Mouse (Mus musculus) intestine, postnatal 0 days (tissue): ENCODE data around the gene Cox19. TPM values are rescaled to one million over a fixed set of nuclear protein-coding genes. Genes with fewer than 3 reads are reported as not detected.
A peak's percentile ranks its signal among the peaks of the same experiment; 100 is the strongest.

Experiments
- ATAC-seq: fragments of 200-750 bp; cut with Nextera tagmentation; 2 replicates; pipeline ENCODE4 v1.8.0; 2017; ENCODE audit warnings: mild to moderate bottlenecking, moderate TSS enrichment, moderate library complexity
- H3K27ac ChIP-seq: fragments of 300-500 bp; sonication (generic); 2 replicates; pipeline ENCODE4 v1.5.1; 2014; ENCODE audit warnings: mild to moderate bottlenecking, low read depth, low read length, moderate library complexity
- H3K27me3 ChIP-seq: fragments of 300-500 bp; sonication (generic); replicated peaks from 2 replicates; pipeline ENCODE4 v1.6.1; 2014; ENCODE audit warnings: low read length, mixed read lengths; ENCODE audit not compliant: control insufficient read depth, insufficient read depth
- H3K36me3 ChIP-seq: fragments of 300-500 bp; sonication (generic); 2 replicates; pipeline ENCODE4 v1.6.1; 2014; ENCODE audit warnings: mild to moderate bottlenecking, moderate library complexity; ENCODE audit not compliant: control insufficient read depth, insufficient read depth
- H3K4me1 ChIP-seq: fragments of 300-500 bp; sonication (generic); replicated peaks from 2 replicates; pipeline ENCODE4 v1.6.1; 2014; ENCODE audit warnings: antibody characterized with exemption, low read length, mixed read lengths; ENCODE audit not compliant: control insufficient read depth, insufficient read depth
- H3K4me2 ChIP-seq: fragments of 300-500 bp; sonication (generic); replicated peaks from 2 replicates; pipeline ENCODE4 v1.6.1; 2014; ENCODE audit warnings: low read depth, mild to moderate bottlenecking, moderate library complexity
- H3K4me3 ChIP-seq: fragments of 300-500 bp; sonication (generic); 2 replicates; pipeline ENCODE4 v1.5.1; 2014; ENCODE audit warnings: low read depth, low read length
- H3K9ac ChIP-seq: fragments of 300-500 bp; sonication (generic); 2 replicates; pipeline ENCODE4 v1.6.1; 2014; ENCODE audit warnings: mild to moderate bottlenecking, low read depth, low read length
- H3K9me3 ChIP-seq: fragments of 300-500 bp; sonication (generic); 2 replicates; pipeline ENCODE4 v1.6.1; 2016; ENCODE audit warnings: mixed run types; ENCODE audit not compliant: control insufficient read depth
- CTCF ChIP-seq: sonication (generic); IDR thresholded peaks from 2 replicates; pipeline ENCODE4 v1.5.1; 2016; ENCODE audit warnings: low read depth, mild to moderate bottlenecking, control low read depth, antibody characterized with exemption, moderate library complexity
- WGBS: fragments of 180-500 bp; shearing (Covaris S2); extraction: QIAGEN DNeasy Blood & Tissue Kit; methylation state at CpG from one replicate; pipeline ENCODE4 v1.1.7; 2014; 5-methylcytosine and 5-hydroxymethylcytosine counted together
- polyA plus RNA-seq: library from polyadenylated mRNA; unstranded; fragments of >200 nt; fragmentation: Nextera tagmentation; extraction: Ambion mirVana; gene quantifications from 2 replicates; pipeline ENCODE4 v1.2.1, GENCODE M21; 2015

Gene Cox19
- polyA plus RNA-seq, 1 experiment from 2014 or later = 181 TPM

GRCm38 (mm10) chr5:139347225-139347624 is 4.0 kb downstream of the Cox19 start:
- Histone ChIP-seq H3K4me3 (no peak overlapping the region), H3K9ac (no peak overlapping the region), H3K36me3 (peaks cover 6% of the 10 kb centered on the region; the same call in 1 of the 2 replicates), H3K27me3 (no peaks in the 10 kb centered on the region), H3K4me1 (peaks cover 3% of the 10 kb centered on the region), H3K9me3 (no peaks in the 10 kb centered on the region), H3K4me2 (peak overlapping the region; percentile 38), H3K27ac (peak overlapping the region; percentile 82)
- WGBS = 26% methylated on average over 1 of the region's 1 CpGs
- no peak for TF ChIP-seq CTCF
- ATAC-seq = no peak

- Histone ChIP-seq H3K9ac (peak overlapping the region; percentile 12; the same call in 1 of the 2 replicates), H3K36me3 (peaks cover 22% of the 10 kb centered on the region), H3K27ac (peak overlapping the region; percentile 51; the same call in 1 of the 2 replicates), H3K4me2 (peak overlapping the region; percentile 82), H3K4me3 (peak overlapping the region; percentile 1; the same call in 1 of the 2 replicates), H3K27me3 (no peaks in the 10 kb centered on the region), H3K9me3 (no peaks in the 10 kb centered on the region), H3K4me1 (peaks cover 3% of the 10 kb centered on the region; the same call in 1 of the 2 replicates)
- TF ChIP-seq CTCF = no peak
- WGBS = 5% methylated on average over 5 of the region's 5 CpGs
- ATAC-seq = no peak
Observed at GRCm38 (mm10) chr5:139345364-139345714, 5.9 kb downstream of the Cox19 start.

GRCm38 (mm10) chr5:139344687-139345363 is 6.4 kb downstream of the Cox19 start:
- Histone ChIP-seq H3K4me2 (peak overlapping the region; percentile 82), H3K27me3 (no peaks in the 10 kb centered on the region), H3K4me1 (peaks cover 3% of the 10 kb centered on the region; the same call in 1 of the 2 replicates), H3K4me3 (peak overlapping the region; percentile 79), H3K9me3 (no peaks in the 10 kb centered on the region), H3K27ac (peak overlapping the region; percentile 77), H3K36me3 (peaks cover 27% of the 10 kb centered on the region), H3K9ac (peak overlapping the region; percentile 91)
- WGBS = under 1% methylated on average over 33 of the region's 33 CpGs
- peak; percentile 85 for ATAC-seq
- 0 out of 2 replicates have a peak, but pooled peaks have one; percentile 3 for TF ChIP-seq CTCF

- H3K9me3 ChIP-seq = no peaks in the 10 kb centered on the region
- H3K9ac ChIP-seq = peak overlapping the region; percentile 91
- WGBS = 4% methylated on average over 12 of the region's 12 CpGs
- peak overlapping the region; percentile 79 for H3K4me3 ChIP-seq
- peaks cover 3% of the 10 kb centered on the region; the same call in 1 of the 2 replicates for H3K4me1 ChIP-seq
- peak overlapping the region; percentile 82 for H3K4me2 ChIP-seq
- H3K27ac ChIP-seq = peak overlapping the region; percentile 77; the same call in 1 of the 2 replicates
- H3K36me3 ChIP-seq = peaks cover 34% of the 10 kb centered on the region
- TF ChIP-seq CTCF = peak; percentile 86
- H3K27me3 ChIP-seq = no peaks in the 10 kb centered on the region
- ATAC-seq = peak; percentile 59
Observed at GRCm38 (mm10) chr5:139344021-139344686, 7.1 kb downstream of the Cox19 start.

GRCm38 (mm10) chr5:139338891-139339290 is 12.3 kb downstream of the Cox19 start:
- peaks cover 67% of the 10 kb centered on the region for H3K36me3 ChIP-seq
- no peak overlapping the region for H3K4me2 ChIP-seq
- H3K4me3 ChIP-seq = no peak overlapping the region
- ATAC-seq = no peak
- no peaks in the 10 kb centered on the region for H3K27me3 ChIP-seq
- TF ChIP-seq CTCF = no peak
- no peaks in the 10 kb centered on the region; the same call in 1 of the 2 replicates for H3K4me1 ChIP-seq
- WGBS = 72% methylated on average over 11 of the region's 11 CpGs
- H3K9ac ChIP-seq = no peak overlapping the region
- no peaks in the 10 kb centered on the region for H3K9me3 ChIP-seq
- peak overlapping the region; percentile 73 for H3K27ac ChIP-seq

GRCm38 (mm10) chr5:139338403-139338802 is 12.8 kb downstream of the Cox19 start:
- Histone ChIP-seq H3K27me3 (no peaks in the 10 kb centered on the region), H3K4me1 (no peaks in the 10 kb centered on the region; the same call in 1 of the 2 replicates), H3K4me3 (no peak overlapping the region), H3K9ac (no peak overlapping the region), H3K9me3 (no peaks in the 10 kb centered on the region), H3K4me2 (no peak overlapping the region), H3K27ac (peak overlapping the region; percentile 73), H3K36me3 (peaks cover 67% of the 10 kb centered on the region)
- peak; percentile 32; the same call in 1 of the 2 replicates for ATAC-seq
- no peak for TF ChIP-seq CTCF
- WGBS = 40% methylated on average over 3 of the region's 3 CpGs
